Mouse (Mus musculus) lung, embryonic 14.5 days (tissue): ENCODE results near the gene Selenon. TPM values are rescaled to one million over a fixed set of nuclear protein-coding genes. Genes with fewer than 3 reads are reported as not detected.

ENCODE experiments used
- ATAC-seq: fragments of 200-750 bp; cut with Nextera tagmentation; 2 replicates; pipeline ENCODE4 v1.8.0; 2017; ENCODE audit warnings: mild to moderate bottlenecking, moderate TSS enrichment, moderate library complexity; ENCODE audit not compliant: insufficient read depth
- DNase-seq: peaks from one replicate; pipeline ENCODE4 v3.0.0-alpha.2; 2015
- H3K27ac ChIP-seq: fragments of 300-500 bp; sonication (generic); 2 replicates; pipeline ENCODE4 v1.5.1; 2014; ENCODE audit warnings: low read depth, mild to moderate bottlenecking, moderate library complexity
- H3K27me3 ChIP-seq: fragments of 300-500 bp; sonication (generic); 2 replicates; pipeline ENCODE4 v1.6.1; 2014; ENCODE audit warnings: low read length, control low read depth; ENCODE audit not compliant: insufficient read depth
- H3K36me3 ChIP-seq: fragments of 300-500 bp; sonication (generic); 2 replicates; pipeline ENCODE4 v1.6.1; 2014; ENCODE audit warnings: control low read depth; ENCODE audit not compliant: insufficient read depth
- H3K4me1 ChIP-seq: fragments of 300-500 bp; sonication (generic); 2 replicates; pipeline ENCODE4 v1.6.1; 2014; ENCODE audit warnings: antibody characterized with exemption, control low read depth; ENCODE audit not compliant: insufficient read depth
- H3K4me2 ChIP-seq: fragments of 300-500 bp; sonication (generic); 2 replicates; pipeline ENCODE4 v1.6.1; 2014; ENCODE audit warnings: mild to moderate bottlenecking
- H3K4me3 ChIP-seq: fragments of 300-500 bp; sonication (generic); 2 replicates; pipeline ENCODE4 v1.5.1; 2014; ENCODE audit warnings: low read depth, low read length
- H3K9ac ChIP-seq: fragments of 300-500 bp; sonication (generic); 2 replicates; pipeline ENCODE4 v1.6.1; 2014
- H3K9me3 ChIP-seq: fragments of 300-500 bp; sonication (generic); 2 replicates; pipeline ENCODE4 v1.6.1; 2016; ENCODE audit warnings: low read depth, low read length, control low read depth
- CTCF ChIP-seq: IDR thresholded peaks from 2 replicates; pipeline ENCODE4 v1.5.1; 2016; ENCODE audit warnings: antibody characterized with exemption, low read depth
- WGBS: fragments of 180-500 bp; shearing (Covaris S2); extraction: QIAGEN DNeasy Blood & Tissue Kit; methylation state at CpG from one replicate; pipeline ENCODE4 v1.1.7; 2014; 5-methylcytosine and 5-hydroxymethylcytosine counted together
- polyA plus RNA-seq: library from polyadenylated mRNA; unstranded; fragments of >200 nt; fragmentation: Nextera tagmentation; extraction: Ambion mirVana; gene quantifications from 2 replicates; pipeline ENCODE4 v1.2.1, GENCODE M21; 2014

Selenon gene
- polyA plus RNA-seq, 1 experiment from 2014 or later: 62.0 TPM

DNA sequence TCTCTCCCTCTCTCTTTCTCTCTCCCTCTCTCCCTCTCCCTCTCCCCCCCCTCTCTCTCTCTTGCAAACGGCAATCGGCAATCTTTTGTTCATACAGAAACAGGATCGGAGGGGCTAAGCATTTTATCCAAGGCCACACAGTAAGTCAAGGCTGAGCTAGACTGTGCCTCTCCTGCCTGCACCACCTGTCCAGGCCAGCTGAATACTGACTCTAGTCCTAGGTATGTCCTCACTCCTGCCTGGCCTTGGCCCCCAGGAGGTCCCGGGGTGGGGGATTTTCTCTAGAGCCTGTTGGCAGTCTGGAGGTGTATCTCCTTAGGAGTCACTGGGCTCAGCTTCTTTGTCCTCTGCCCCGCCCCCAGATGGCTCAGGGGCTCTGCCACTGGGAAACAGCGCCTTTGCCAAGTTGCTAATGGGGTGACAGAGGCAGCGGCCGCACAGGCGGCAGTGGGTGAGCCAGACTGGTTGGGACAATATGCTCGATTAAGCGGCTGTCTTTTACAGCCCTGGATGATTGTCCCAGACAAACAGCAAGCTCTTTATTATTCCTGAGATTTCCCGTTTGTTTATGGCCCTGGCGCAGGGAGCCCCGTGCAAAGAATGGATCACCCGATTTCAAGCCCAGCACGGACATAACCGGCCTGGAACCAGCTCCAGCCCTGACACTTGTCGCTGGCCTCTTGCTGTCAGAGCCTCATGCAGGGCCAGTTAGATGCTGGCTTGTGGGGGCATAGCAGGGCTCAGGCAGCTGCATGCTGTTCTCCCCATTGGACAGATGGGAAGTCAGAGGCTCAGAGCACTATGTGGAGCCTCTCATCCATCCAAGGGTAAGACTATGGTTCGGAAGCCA lies 15.6 kb upstream of the Selenon start:
- no peak overlapping the region for H3K4me3 ChIP-seq
- H3K9ac ChIP-seq: no peak overlapping the region
- H3K4me1 ChIP-seq: no peaks in the 10 kb centered on the region
- H3K36me3 ChIP-seq: no peaks in the 10 kb centered on the region
- H3K27me3 ChIP-seq: no peaks in the 10 kb centered on the region
- H3K27ac ChIP-seq: no peak overlapping the region
- no peak overlapping the region for H3K4me2 ChIP-seq
- 30% methylated on average over 19 of the region's 19 CpGs for WGBS
- DNase-seq (peak; percentile 69), ATAC-seq (peak; percentile 63; the same call in 1 of the 2 replicates)
- no peaks in the 10 kb centered on the region for H3K9me3 ChIP-seq
- TF ChIP-seq CTCF: no peak

DNA sequence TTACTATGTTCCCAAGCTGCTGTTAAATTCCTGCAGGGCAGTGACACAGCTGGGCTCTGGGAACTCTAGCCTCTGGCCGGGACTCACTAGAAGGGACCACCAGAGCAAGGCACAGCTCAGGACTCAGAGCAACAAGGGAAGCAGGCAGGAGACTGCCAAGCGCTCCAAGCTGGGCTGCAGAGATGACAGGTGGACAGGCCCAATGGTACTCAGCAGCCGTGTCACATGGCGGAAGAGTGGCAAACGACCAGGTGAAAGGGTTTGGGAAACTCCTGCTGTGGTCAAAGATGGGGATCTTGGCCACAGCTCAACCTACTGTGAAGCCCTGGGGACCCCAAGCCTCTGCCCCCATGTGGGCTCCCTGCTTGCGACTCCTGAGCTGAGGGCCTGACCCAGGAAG lies 12.1 kb upstream of the Selenon start:
- DNase-seq (no peak), ATAC-seq (no peak)
- H3K36me3 ChIP-seq: no peaks in the 10 kb centered on the region
- 77% methylated on average over 6 of the region's 6 CpGs for WGBS
- H3K4me2 ChIP-seq: no peak overlapping the region
- no peak for TF ChIP-seq CTCF
- no peak overlapping the region for H3K4me3 ChIP-seq
- no peaks in the 10 kb centered on the region for H3K9me3 ChIP-seq
- no peak overlapping the region for H3K9ac ChIP-seq
- no peaks in the 10 kb centered on the region for H3K4me1 ChIP-seq
- no peaks in the 10 kb centered on the region for H3K27me3 ChIP-seq
- no peak overlapping the region for H3K27ac ChIP-seq

DNA sequence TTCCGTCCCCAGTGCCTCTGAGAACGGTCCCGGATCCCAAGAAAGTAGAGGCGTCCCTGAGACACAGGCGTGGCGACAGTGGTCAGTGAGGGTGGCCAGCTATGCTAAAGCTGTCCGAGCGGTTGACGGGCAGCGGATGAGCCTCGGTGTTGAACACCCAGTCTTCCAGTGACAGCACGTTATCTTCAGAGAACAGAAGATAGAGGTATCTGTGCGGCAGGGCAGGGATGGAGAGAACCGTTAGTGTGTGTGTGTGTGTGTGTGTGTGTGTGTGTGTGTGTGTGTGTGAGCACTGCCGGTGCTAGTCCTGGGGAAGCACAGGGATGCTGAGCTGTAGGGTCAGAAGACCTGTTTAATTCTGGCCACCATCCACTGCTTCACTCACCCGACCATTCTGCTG lies 11.7 kb upstream of the Selenon start:
- DNase-seq (no peak), ATAC-seq (no peak)
- H3K36me3 ChIP-seq: no peaks in the 10 kb centered on the region
- H3K4me2 ChIP-seq: no peak overlapping the region
- no peaks in the 10 kb centered on the region for H3K4me1 ChIP-seq
- H3K27me3 ChIP-seq: no peaks in the 10 kb centered on the region
- H3K27ac ChIP-seq: no peak overlapping the region
- no peak overlapping the region for H3K4me3 ChIP-seq
- no peak overlapping the region for H3K9ac ChIP-seq
- no peaks in the 10 kb centered on the region for H3K9me3 ChIP-seq
- WGBS: 74% methylated on average over 16 of the region's 16 CpGs
- TF ChIP-seq CTCF: no peak

DNA sequence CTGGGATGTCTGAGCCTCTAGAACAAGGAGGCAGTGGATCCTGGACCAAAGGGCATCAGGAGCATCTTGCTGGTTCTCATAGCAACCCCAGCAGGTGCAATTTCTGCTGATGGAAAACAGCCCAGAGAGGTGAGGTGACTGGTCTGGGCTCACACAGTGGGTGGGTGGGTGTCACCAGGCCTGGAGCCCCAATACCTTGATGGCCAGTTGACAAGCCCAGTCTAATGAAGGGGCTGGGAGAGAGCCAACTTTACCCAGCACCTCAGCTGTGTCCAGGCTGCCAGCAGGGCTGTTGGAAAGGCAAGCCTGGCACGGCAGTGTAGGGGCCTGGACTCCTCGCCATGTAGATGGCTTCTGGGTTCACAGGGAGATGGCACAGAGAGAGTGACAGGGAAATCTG lies 10.0 kb upstream of the Selenon start:
- TF ChIP-seq CTCF: no peak
- no peak overlapping the region for H3K4me2 ChIP-seq
- ATAC-seq (no peak), DNase-seq (no peak)
- 72% methylated on average over 2 of the region's 2 CpGs for WGBS
- H3K27ac ChIP-seq: no peak overlapping the region
- H3K27me3 ChIP-seq: no peaks in the 10 kb centered on the region
- H3K9ac ChIP-seq: no peak overlapping the region
- H3K4me3 ChIP-seq: no peak overlapping the region
- no peaks in the 10 kb centered on the region for H3K4me1 ChIP-seq
- H3K36me3 ChIP-seq: no peaks in the 10 kb centered on the region
- no peaks in the 10 kb centered on the region for H3K9me3 ChIP-seq

DNA sequence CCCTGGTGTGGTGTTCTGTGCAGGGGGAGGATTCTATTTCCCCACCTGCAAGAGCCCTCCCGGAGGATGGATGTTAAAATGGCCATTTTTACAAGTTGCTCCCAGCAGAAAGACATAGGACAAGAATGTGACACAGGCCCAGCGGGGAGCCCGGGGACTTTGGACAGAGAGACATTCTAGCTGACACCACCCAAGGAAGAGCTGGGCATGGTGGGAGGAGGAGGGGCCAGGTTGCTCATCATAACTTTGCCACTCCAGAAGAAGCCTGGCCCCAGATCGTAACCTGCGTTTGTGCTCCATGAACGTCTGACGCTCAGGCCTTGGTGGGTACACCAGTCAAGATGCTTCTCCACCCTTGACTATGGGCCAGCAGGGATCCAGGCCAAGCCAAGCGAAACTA lies 8.7 kb upstream of the Selenon start:
- Histone ChIP-seq H3K9me3 (no peaks in the 10 kb centered on the region), H3K4me2 (no peak overlapping the region), H3K4me3 (no peak overlapping the region), H3K36me3 (no peaks in the 10 kb centered on the region), H3K27me3 (no peaks in the 10 kb centered on the region), H3K9ac (no peak overlapping the region), H3K4me1 (no peaks in the 10 kb centered on the region), H3K27ac (no peak overlapping the region)
- no peak for DNase-seq
- ATAC-seq: no peak
- no peak for TF ChIP-seq CTCF
- WGBS: 86% methylated on average over 8 of the region's 8 CpGs

DNA sequence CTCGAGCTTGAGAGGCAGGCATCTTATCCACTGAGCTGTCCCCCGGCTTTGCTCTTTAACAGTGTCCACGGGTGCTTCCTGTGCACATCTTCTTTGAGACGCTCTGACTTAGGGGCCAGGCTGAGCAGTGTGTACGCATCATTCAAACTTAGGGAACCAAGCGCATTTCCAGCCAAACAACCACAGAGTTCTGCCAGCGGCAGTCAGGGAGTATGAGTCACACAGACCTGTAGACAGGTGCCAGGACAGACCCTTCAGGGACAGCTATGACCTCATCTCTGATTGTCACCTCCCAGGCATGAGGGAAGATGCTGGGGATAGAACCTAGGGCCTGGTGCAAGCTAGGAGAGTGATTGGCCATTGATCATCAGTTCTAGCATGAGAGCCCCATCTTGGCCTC lies 7.2 kb upstream of the Selenon start:
- no peak for DNase-seq
- no peaks in the 10 kb centered on the region for H3K36me3 ChIP-seq
- ATAC-seq: no peak
- H3K9me3 ChIP-seq: no peaks in the 10 kb centered on the region
- H3K4me2 ChIP-seq: no peak overlapping the region
- WGBS: 65% methylated on average over 7 of the region's 7 CpGs
- H3K4me3 ChIP-seq: no peak overlapping the region
- H3K27me3 ChIP-seq: no peaks in the 10 kb centered on the region
- no peak overlapping the region for H3K9ac ChIP-seq
- no peak for TF ChIP-seq CTCF
- H3K27ac ChIP-seq: no peak overlapping the region
- no peaks in the 10 kb centered on the region for H3K4me1 ChIP-seq

DNA sequence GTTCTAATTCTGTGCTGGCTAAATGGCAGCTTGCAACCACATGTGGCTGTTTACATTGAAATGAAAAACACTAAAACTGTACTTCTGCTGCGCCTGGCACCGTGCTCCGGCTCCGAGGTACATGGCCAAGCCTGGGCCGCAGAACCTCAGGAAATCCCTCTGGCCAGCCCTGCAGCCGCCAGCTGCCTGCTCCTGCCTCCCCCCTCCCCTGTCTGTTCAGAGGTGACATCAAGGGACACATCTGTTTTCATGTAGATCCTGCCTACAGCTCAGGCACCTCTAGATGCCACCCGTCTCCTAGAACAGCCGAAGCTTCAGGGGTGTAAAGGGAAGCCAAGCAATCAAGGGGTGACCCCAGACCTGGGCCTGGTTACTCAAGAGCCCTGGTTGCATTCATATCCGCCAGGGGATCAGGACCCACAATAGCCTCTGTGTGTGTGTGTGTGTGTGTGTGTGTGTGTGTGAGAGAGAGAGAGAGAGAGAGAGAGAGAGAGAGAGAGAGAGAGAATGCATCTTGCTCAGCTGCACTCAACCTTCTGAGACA lies 6.7 kb upstream of the Selenon start:
- ATAC-seq: no peak
- no peaks in the 10 kb centered on the region for H3K36me3 ChIP-seq
- H3K4me3 ChIP-seq: no peak overlapping the region
- no peaks in the 10 kb centered on the region for H3K27me3 ChIP-seq
- no peaks in the 10 kb centered on the region for H3K9me3 ChIP-seq
- H3K9ac ChIP-seq: no peak overlapping the region
- no peak overlapping the region for H3K27ac ChIP-seq
- H3K4me1 ChIP-seq: no peaks in the 10 kb centered on the region
- H3K4me2 ChIP-seq: no peak overlapping the region
- 50% methylated on average over 9 of the region's 9 CpGs for WGBS
- TF ChIP-seq CTCF: no peak
- no peak for DNase-seq
